Mouse (Mus musculus) telencephalon, adult 2 months (tissue): ENCODE data around the gene Nectin3.
A peak's percentile ranks its signal among the peaks of the same experiment; 100 is the strongest.
"Not testable (repeated sequence)": the region's sequence is repeated elsewhere in the genome, so short reads cannot be mapped to it uniquely, and the experiment has no call there.

Experiments used
- DNase-seq: peaks from one replicate; pipeline ENCODE4 v3.0.0-alpha.2; 2011; ENCODE audit warnings: low read depth, low spot score

Gene Nectin3

GRCm38 (mm10) chr16:46416177-46416576, 82.1 kb downstream of the Nectin3 start:
- DNase-seq = no peak

GRCm38 (mm10) chr16:46410739-46411057, 87.6 kb downstream of the Nectin3 start:
- DNase-seq = no peak

- DNase-seq = peak; percentile 44
Observed at GRCm38 (mm10) chr16:46410053-46410738, 88.1 kb downstream of the Nectin3 start.

GRCm38 (mm10) chr16:46407997-46408396, 90.3 kb downstream of the Nectin3 start:
- DNase-seq = no peak

- DNase-seq = no peak
Observed at GRCm38 (mm10) chr16:46406844-46407639, 91.3 kb downstream of the Nectin3 start.

GRCm38 (mm10) chr16:46397945-46398344, 100.4 kb downstream of the Nectin3 start:
- DNase-seq = no peak

GRCm38 (mm10) chr16:46389415-46390033, 108.8 kb downstream of the Nectin3 start:
- no peak for DNase-seq

GRCm38 (mm10) chr16:46388527-46389414, 109.6 kb downstream of the Nectin3 start:
- no peak for DNase-seq

- DNase-seq = no peak
Observed at GRCm38 (mm10) chr16:46384279-46384678, 114.0 kb downstream of the Nectin3 start.

- peak; percentile 58 for DNase-seq
Observed at GRCm38 (mm10) chr16:46383344-46383743, 115.0 kb downstream of the Nectin3 start.

- no peak for DNase-seq
Observed at GRCm38 (mm10) chr16:46376575-46376974, 121.8 kb downstream of the Nectin3 start.

GRCm38 (mm10) chr16:46362022-46362421, 136.3 kb downstream of the Nectin3 start:
- DNase-seq = no peak

GRCm38 (mm10) chr16:46357658-46358057, 140.7 kb downstream of the Nectin3 start:
- not testable (repeated sequence) for DNase-seq

GRCm38 (mm10) chr16:46356663-46357062, 141.7 kb downstream of the Nectin3 start:
- no peak for DNase-seq
